Mouse (Mus musculus): ENCODE measurements around the gene Olfr1199.

DNA sequence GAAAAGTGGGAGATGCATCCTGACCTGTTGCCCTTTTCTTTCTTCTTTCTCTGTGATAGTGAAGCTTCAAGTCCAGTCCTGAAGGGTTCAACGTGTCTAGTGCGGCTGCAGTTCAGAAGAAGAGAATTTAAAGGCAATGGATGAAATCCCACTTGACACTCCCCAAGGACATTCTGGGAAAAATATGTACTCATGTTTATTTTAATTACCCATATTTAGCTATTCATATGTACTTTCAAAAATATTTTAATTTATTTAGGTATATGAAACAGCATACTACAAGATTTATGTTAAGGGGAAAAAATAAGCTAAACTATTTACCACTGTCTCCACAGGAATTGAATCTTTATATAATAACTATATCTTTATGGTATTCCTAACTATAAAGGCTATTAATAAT is 9.0 kb downstream of the Olfr1199 start, which contains the start of gene Olfr1198:
- TF ChIP-seq CTCF (IDR thresholded peaks at IDR 0.05; ENCODE audit: low read depth): no peak
- no peak for TF ChIP-seq EP300 (optimal IDR thresholded peaks at IDR 0.05)

Measured in stomach, postnatal 0 days (tissue).